Mouse (Mus musculus) heart, embryonic 11.5 days (tissue): Measurements from ENCODE around the gene Rasd2. TPM values are rescaled to one million over a fixed set of nuclear protein-coding genes. Genes with fewer than 3 reads are reported as not detected.

Experiments
- ATAC-seq: fragments of 200-750 bp; cut with Nextera tagmentation; replicated peaks from 2 replicates; pipeline ENCODE4 v1.8.0; 2017; ENCODE audit warnings: moderate library complexity; ENCODE audit not compliant: insufficient number of reproducible peaks, low FRiP score, low TSS enrichment
- H3K27ac ChIP-seq: fragments of 300-500 bp; sonication (generic); 2 replicates; pipeline ENCODE4 v1.5.1; 2014; ENCODE audit warnings: mild to moderate bottlenecking, low read depth, low read length
- H3K27me3 ChIP-seq: fragments of 300-500 bp; sonication (generic); 2 replicates; pipeline ENCODE4 v1.6.1; 2014; ENCODE audit warnings: mild to moderate bottlenecking, low read length, mixed read lengths; ENCODE audit not compliant: control insufficient read depth, insufficient read depth
- H3K36me3 ChIP-seq: fragments of 300-500 bp; sonication (generic); 2 replicates; pipeline ENCODE4 v1.6.1; 2014; ENCODE audit warnings: mild to moderate bottlenecking, low read length, moderate library complexity, mixed read lengths; ENCODE audit not compliant: control insufficient read depth, insufficient read depth
- H3K4me1 ChIP-seq: fragments of 300-500 bp; sonication (generic); 2 replicates; pipeline ENCODE4 v1.6.1; 2014; ENCODE audit warnings: low read length; ENCODE audit not compliant: control insufficient read depth, insufficient read depth
- H3K4me2 ChIP-seq: fragments of 300-500 bp; sonication (generic); 2 replicates; pipeline ENCODE4 v1.6.1; 2014; ENCODE audit warnings: mild to moderate bottlenecking, moderate library complexity
- H3K4me3 ChIP-seq: fragments of 300-500 bp; sonication (generic); 2 replicates; pipeline ENCODE4 v1.5.1; 2014; ENCODE audit warnings: low read depth, low read length
- H3K9ac ChIP-seq: fragments of 300-500 bp; sonication (generic); 2 replicates; pipeline ENCODE4 v1.6.1; 2014; ENCODE audit warnings: mild to moderate bottlenecking, low read depth, low read length, moderate library complexity
- H3K9me3 ChIP-seq: fragments of 300-500 bp; sonication (generic); replicated peaks from 2 replicates; pipeline ENCODE4 v1.6.1; 2016; ENCODE audit warnings: low read length; ENCODE audit not compliant: control insufficient read depth
- WGBS: fragments of 180-500 bp; shearing (Covaris S2); extraction: QIAGEN DNeasy Blood & Tissue Kit; methylation state at CpG from one replicate; pipeline ENCODE4 v1.1.7; 2014; ENCODE audit not compliant: insufficient replicate concordance; 5-methylcytosine and 5-hydroxymethylcytosine counted together
- polyA plus RNA-seq: library from polyadenylated mRNA; unstranded; fragments of >200 nt; fragmentation: Nextera tagmentation; extraction: Ambion mirVana; gene quantifications from 2 replicates; pipeline ENCODE4 v1.2.1, GENCODE M21; 2014

Rasd2 gene
- polyA plus RNA-seq, 1 experiment from 2014 or later: 0.16 TPM

DNA sequence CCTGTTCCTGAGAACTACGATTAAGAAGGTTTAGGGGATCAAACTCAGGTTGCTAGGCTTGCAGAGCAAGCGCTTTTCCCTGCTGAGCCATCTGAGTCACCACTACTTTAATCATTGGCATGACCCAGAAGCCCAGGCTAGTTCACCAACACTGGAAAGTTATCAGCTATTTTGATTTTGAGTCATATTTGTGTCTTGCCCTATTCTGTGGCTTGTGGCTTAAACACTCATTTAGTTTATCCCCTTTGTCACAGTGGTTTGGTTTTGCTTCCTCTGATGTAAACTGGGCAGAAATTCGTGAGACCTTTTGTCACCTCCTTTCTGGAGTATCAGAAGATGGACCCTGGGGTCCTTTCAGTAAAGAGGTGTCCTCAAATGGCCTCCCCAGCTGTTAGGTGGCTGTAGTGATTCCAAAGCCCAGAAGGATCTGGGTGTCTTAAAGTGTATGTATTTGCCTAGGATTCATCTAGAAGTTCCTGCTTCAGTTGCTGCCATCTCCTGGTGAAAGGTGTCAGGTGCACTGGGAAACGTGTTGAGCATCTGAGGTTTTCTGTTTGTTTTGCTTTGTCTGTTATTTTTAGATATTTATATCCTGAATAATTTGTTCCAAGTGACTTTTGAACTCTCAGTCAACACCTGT, 20.3 kb downstream of the Rasd2 start:
- Histone ChIP-seq H3K4me3 (no peak overlapping the region), H3K27me3 (no peaks in the 10 kb centered on the region), H3K4me2 (no peak overlapping the region), H3K36me3 (no peaks in the 10 kb centered on the region), H3K27ac (no peak overlapping the region), H3K9me3 (no peaks in the 10 kb centered on the region), H3K4me1 (no peaks in the 10 kb centered on the region), H3K9ac (no peak overlapping the region)
- 51% methylated on average over 4 of the region's 4 CpGs for WGBS
- no peak for ATAC-seq

DNA sequence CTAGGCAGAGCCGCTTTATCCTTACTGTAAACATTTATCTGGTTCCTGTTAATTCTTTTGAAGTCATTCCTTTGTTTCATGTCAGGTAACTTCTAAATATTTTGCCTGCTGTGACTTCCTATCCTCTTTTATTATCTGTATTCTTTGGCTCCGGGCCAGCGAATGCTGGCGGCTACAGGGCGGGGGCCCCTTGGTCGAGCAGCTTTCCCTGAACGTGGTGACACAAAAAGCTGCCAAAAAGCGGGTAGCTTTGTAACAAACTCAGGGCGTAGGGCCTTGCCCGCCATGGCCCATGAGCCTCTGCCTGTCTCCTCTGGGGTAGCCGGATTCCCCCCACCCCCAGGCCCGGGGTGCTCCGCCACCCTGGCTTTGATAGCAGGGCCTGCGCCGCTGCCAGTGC, 33.6 kb downstream of the Rasd2 start:
- Histone ChIP-seq H3K4me1 (no peaks in the 10 kb centered on the region), H3K27me3 (no peaks in the 10 kb centered on the region), H3K36me3 (no peaks in the 10 kb centered on the region), H3K27ac (no peak overlapping the region), H3K4me2 (no peak overlapping the region), H3K9ac (no peak overlapping the region), H3K9me3 (peaks cover 8% of the 10 kb centered on the region), H3K4me3 (no peak overlapping the region)
- ATAC-seq: no peak
- WGBS: 85% methylated on average over 15 of the region's 15 CpGs

DNA sequence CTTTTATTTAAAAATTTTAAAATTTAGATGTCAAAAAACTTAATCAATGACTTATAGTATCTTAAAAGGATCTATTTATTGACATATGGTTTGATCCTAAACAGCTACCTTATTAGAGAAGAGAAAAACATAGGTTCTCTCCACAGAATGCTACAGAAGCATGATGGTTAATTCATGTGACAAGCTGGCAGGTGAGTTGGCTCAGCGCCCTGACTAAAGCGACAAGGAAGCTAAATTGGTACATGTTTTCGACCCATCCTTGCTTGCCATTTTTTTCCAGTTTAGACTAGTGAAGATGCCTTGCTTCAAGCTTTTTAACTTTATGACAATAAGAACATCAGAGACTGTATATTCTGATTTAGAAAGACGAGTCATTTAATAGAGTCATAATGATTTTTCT, 35.4 kb downstream of the Rasd2 start:
- H3K4me3 ChIP-seq: no peak overlapping the region
- no peaks in the 10 kb centered on the region for H3K4me1 ChIP-seq
- H3K27ac ChIP-seq: no peak overlapping the region
- H3K27me3 ChIP-seq: no peaks in the 10 kb centered on the region
- H3K4me2 ChIP-seq: no peak overlapping the region
- 85% methylated on average over 4 of the region's 4 CpGs for WGBS
- H3K9ac ChIP-seq: no peak overlapping the region
- no peak for ATAC-seq
- H3K9me3 ChIP-seq: peaks cover 8% of the 10 kb centered on the region
- H3K36me3 ChIP-seq: no peaks in the 10 kb centered on the region

DNA sequence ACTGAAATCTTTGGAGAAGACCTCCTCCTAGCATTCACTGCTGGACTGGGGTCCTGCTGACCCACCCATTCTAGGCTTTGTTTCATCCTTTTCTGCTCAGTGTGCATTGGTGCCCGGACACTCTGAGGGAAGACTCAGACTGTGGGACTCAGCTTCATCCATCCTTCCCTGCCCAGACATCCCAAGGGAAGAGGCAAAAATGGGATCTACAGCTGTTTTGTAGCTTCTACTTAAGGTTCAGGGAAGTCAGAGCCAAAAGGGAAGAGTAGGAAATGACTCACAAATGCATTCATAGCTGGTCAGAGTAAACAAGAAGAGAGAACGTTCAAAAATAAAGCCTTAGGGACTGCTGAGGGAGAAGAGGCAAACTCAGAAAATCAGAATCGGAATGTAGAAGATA, 40.3 kb downstream of the Rasd2 start:
- WGBS: 77% methylated on average over 3 of the region's 3 CpGs
- H3K27me3 ChIP-seq: no peaks in the 10 kb centered on the region
- H3K9ac ChIP-seq: no peak overlapping the region
- no peak for ATAC-seq
- no peak overlapping the region for H3K4me2 ChIP-seq
- H3K9me3 ChIP-seq: 0 out of 2 replicates have a peak, but pooled peaks cover 2% of the 10 kb centered on the region
- no peaks in the 10 kb centered on the region for H3K36me3 ChIP-seq
- H3K27ac ChIP-seq: no peak overlapping the region
- no peak overlapping the region for H3K4me3 ChIP-seq
- H3K4me1 ChIP-seq: no peaks in the 10 kb centered on the region

DNA sequence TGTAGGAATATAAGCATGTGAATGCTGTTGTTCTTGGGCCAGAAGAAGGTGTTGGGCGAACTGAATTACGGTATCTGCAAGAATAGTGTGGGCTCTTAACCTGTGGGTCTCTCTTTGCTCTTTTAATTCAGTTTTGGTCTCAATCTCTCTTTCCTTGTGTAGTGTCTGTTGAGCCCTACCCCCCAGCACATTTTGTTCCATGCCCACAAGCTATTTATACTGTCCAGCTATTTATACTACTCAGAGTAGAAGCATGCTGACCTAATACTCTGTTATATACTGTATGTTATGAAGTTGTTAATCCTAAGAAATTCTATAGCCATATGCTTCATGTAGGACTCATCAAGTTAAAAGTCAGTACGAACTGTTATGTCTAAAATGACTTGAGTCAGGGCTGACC, 41.9 kb downstream of the Rasd2 start:
- WGBS: 83% methylated on average over 3 of the region's 3 CpGs
- Histone ChIP-seq H3K27ac (no peak overlapping the region), H3K4me1 (no peaks in the 10 kb centered on the region), H3K9me3 (no peaks in the 10 kb centered on the region), H3K27me3 (no peaks in the 10 kb centered on the region), H3K4me3 (no peak overlapping the region), H3K4me2 (no peak overlapping the region), H3K9ac (no peak overlapping the region), H3K36me3 (no peaks in the 10 kb centered on the region)
- no peak for ATAC-seq

- H3K4me2 ChIP-seq: no peak overlapping the region
- no peak overlapping the region for H3K4me3 ChIP-seq
- H3K36me3 ChIP-seq: no peaks in the 10 kb centered on the region
- no peak for ATAC-seq
- 32% methylated on average over 4 of the region's 4 CpGs for WGBS
- no peaks in the 10 kb centered on the region for H3K4me1 ChIP-seq
- no peak overlapping the region for H3K9ac ChIP-seq
- peaks cover 5% of the 10 kb centered on the region for H3K9me3 ChIP-seq
- no peak overlapping the region for H3K27ac ChIP-seq
- no peaks in the 10 kb centered on the region for H3K27me3 ChIP-seq
These were observed 58.4 kb downstream of the Rasd2 start for GRCm38 (mm10) chr8:75272166-75272565.

Other genes starting within 250 kb of the Rasd2 start
- gene Hmgxb4, start 220.6 kb upstream of the Rasd2 start, polyA plus RNA-seq: 21.3 and 31.7 TPM in 2 replicates
- 35.8 and 40.6 TPM in 2 replicates for gene Tom1, start 180.2 kb upstream of the Rasd2 start, polyA plus RNA-seq
- 9.5 and 17.2 TPM in 2 replicates for gene Hmox1, start 120.3 kb upstream of the Rasd2 start, polyA plus RNA-seq
- gene Mcm5, start 104.4 kb upstream of the Rasd2 start, polyA plus RNA-seq: 104 and 110 TPM in 2 replicates
- 0.24 and 0.25 TPM in 2 replicates for gene Gm10358, start 192.6 kb downstream of the Rasd2 start, polyA plus RNA-seq
- not detected in 2 replicates for gene Iqcm, start 234.8 kb downstream of the Rasd2 start, polyA plus RNA-seq